Mouse (Mus musculus): ENCODE measurements around the gene Plek. TPM values are rescaled to one million over a fixed set of nuclear protein-coding genes. Genes with fewer than 3 reads are reported as not detected.

Gene Plek
- polyA plus RNA-seq, 1 experiment = 86.2 TPM

DNA sequence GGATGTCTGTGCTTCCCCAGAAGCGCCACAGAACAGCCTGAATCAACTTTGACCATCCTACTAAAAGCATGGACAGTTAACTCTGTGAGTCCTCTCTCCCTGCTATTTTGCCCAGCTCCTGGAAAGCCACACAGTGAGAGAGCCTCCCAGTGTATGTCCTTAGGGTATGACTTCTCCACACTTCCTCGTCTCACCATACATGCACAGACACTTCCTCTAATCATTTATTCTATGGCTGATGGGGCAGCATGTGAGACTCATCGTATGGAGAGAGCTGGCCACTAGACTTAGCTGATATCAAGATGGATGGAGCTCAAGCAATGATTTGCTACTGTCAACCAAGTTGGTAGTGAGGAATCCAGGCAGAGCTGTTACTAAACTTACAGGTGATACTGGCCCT, 28.2 kb downstream of the Plek start:
- TF ChIP-seq CTCF (IDR thresholded peaks at IDR 0.05; ENCODE audit: low read depth, low read length) = no peak
- TF ChIP-seq POLR2A (IDR thresholded peaks at IDR 0.05; ENCODE audit: borderline replicate concordance, low read depth, low read length) = no peak

DNA sequence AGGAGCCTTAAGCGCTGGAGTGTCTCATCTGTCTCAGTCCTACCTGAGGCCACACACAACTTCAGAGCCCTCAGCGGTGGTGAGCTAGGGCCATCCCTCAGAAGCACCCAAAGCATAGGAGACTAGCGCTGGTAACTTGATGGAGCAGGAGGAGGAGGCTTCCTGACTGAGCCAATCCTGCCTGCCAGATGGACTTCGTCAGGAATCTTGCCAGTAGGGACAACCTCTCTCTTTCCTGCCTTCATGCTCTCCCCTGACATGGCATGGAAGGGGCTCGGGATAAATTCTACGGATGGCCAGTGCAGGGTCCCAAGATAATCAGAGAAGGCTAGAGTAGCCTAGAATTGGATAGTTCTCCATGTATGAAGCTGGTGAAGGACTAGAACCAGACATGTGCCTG, 29.0 kb downstream of the Plek start:
- TF ChIP-seq CTCF (IDR thresholded peaks at IDR 0.05; ENCODE audit: low read depth, low read length) = no peak
- H3K4me1 ChIP-seq (ENCODE audit: control insufficient read depth, insufficient read depth, low read length) = peaks cover 11% of the 10 kb centered on the region
- H3K4me3 ChIP-seq (ENCODE audit: insufficient read depth, low read length) = no peak overlapping the region
- H3K27ac ChIP-seq (ENCODE audit: insufficient read depth, low read depth, low read length) = no peak overlapping the region

More for the DNA sequence above, 28.2 kb downstream of the Plek start:
- Histone ChIP-seq H3K27ac (ENCODE audit: insufficient read depth, low read depth, low read length) (no peak overlapping the region), H3K4me1 (ENCODE audit: control insufficient read depth, insufficient read depth, low read length) (peaks cover 18% of the 10 kb centered on the region), H3K4me3 (ENCODE audit: insufficient read depth, low read length) (no peak overlapping the region)

DNA sequence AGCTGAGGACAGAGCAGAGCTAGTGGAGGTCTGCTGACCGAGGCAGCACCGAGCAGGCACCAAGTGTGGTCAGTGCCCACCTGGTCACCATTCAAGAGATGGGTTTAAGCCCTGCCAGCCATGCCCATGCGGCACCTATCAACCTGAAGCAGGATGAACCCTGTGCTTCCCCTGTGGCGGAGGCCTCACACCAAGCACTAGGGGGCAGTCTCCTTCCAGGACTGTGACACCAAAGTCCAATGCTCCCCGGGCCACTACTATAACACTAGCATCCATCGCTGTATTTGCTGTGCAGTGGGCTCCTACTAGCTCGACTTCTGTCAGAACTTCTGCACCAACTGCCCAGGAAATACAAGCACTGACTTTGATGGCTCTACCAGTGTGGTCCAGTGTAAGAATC, 32.9 kb downstream of the Plek start:
- peaks cover 8% of the 10 kb centered on the region for H3K4me1 ChIP-seq (ENCODE audit: control insufficient read depth, insufficient read depth, low read length)

DNA sequence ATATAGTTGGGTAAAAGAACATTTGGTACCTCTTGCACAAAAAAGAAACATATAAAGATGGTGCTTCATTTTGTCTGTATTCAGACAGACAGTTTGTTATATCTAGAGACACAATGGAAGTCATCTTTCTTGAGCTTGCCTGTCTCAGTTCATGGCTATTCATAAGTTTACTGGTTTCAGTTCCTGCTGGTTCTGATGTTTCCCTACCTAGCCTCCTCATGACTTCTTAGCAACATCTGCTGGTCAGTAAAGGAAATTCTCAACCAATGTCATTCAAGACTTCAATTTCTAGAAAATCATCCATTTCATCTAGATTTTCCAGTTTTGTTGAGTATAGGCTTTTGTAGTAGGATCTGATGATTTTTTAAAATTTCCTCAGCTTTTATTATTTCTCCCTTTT, 39.2 kb downstream of the Plek start:
- Histone ChIP-seq H3K4me1 (ENCODE audit: control insufficient read depth, insufficient read depth, low read length) (peaks cover 6% of the 10 kb centered on the region), H3K27ac (ENCODE audit: insufficient read depth, low read depth, low read length) (no peak overlapping the region), H3K4me3 (ENCODE audit: insufficient read depth, low read length) (no peak overlapping the region)
- TF ChIP-seq CTCF (IDR thresholded peaks at IDR 0.05; ENCODE audit: low read depth, low read length) = no peak
- no peak for TF ChIP-seq POLR2A (IDR thresholded peaks at IDR 0.05; ENCODE audit: borderline replicate concordance, low read depth, low read length)

More for the DNA sequence above, 32.9 kb downstream of the Plek start:
- H3K4me3 ChIP-seq (ENCODE audit: insufficient read depth, low read length) = no peak overlapping the region
- TF ChIP-seq CTCF (IDR thresholded peaks at IDR 0.05; ENCODE audit: low read depth, low read length) = no peak
- TF ChIP-seq POLR2A (IDR thresholded peaks at IDR 0.05; ENCODE audit: borderline replicate concordance, low read depth, low read length) = no peak
- H3K27ac ChIP-seq (ENCODE audit: insufficient read depth, low read depth, low read length) = no peak overlapping the region

DNA sequence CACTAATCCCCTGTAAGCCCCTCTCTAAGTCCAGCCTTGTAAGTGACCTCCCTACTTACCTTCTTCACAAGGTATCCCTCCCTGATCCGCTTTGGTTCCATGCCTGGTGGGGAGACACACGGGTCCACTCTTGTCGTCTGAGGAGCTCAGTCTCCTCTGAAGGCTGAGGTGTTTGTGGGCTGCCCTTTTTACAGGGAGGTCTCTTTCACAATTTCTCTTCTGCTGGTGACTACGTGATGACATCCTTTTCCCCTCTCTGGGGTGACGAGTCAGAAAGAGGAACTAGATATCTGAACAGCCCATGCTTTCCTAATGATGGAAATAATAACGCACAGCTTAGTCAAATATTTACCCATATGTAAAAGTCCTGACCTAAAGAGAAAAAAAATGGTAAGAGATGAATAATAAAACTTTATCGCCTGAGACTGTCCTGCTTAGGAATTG, 43.7 kb downstream of the Plek start:
- peak overlapping the region; percentile 73 for H3K4me3 ChIP-seq (ENCODE audit: insufficient read depth, low read length)
- H3K4me1 ChIP-seq (ENCODE audit: control insufficient read depth, insufficient read depth, low read length) = peaks cover 17% of the 10 kb centered on the region
- TF ChIP-seq POLR2A (IDR thresholded peaks at IDR 0.05; ENCODE audit: borderline replicate concordance, low read depth, low read length) (peak; percentile 100), CTCF (IDR thresholded peaks at IDR 0.05; ENCODE audit: low read depth, low read length) (no peak)
- peak overlapping the region; percentile 82 for H3K27ac ChIP-seq (ENCODE audit: insufficient read depth, low read depth, low read length)

DNA sequence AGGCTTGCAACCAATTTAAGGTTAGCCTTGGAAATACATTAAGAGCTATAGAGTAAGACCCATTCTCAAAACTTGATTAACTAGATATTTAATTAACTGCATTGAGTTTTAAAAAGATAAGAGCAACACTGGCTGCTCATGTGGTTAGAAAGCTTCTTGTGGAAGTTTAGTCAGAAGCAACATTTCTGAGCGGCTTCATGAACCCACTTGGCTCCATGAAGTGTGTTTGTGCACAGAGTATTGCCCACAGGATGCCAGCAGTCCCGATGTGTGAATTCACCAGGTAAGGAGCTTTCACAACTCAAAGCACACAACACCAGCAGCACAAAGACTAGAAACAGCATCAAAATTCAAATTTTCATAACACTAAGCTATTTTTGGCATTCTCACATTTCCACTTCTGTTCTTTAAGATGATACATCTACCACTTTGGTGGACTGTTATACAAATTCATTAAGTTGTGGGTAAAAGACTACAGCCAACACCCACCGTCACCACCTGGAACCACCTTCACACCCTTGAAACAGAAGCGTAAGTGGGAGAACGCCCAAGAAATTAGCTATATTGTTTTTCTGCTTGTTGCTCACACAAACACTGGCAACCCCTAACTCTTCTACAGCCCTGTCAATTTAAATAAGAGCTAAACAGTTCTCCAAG, 44.5 kb downstream of the Plek start:
- Histone ChIP-seq H3K27ac (ENCODE audit: insufficient read depth, low read depth, low read length) (peak overlapping the region; percentile 82), H3K4me3 (ENCODE audit: insufficient read depth, low read length) (peak overlapping the region; percentile 73), H3K4me1 (ENCODE audit: control insufficient read depth, insufficient read depth, low read length) (peaks cover 21% of the 10 kb centered on the region)
- TF ChIP-seq CTCF (IDR thresholded peaks at IDR 0.05; ENCODE audit: low read depth, low read length) (no peak), POLR2A (IDR thresholded peaks at IDR 0.05; ENCODE audit: borderline replicate concordance, low read depth, low read length) (no peak)

DNA sequence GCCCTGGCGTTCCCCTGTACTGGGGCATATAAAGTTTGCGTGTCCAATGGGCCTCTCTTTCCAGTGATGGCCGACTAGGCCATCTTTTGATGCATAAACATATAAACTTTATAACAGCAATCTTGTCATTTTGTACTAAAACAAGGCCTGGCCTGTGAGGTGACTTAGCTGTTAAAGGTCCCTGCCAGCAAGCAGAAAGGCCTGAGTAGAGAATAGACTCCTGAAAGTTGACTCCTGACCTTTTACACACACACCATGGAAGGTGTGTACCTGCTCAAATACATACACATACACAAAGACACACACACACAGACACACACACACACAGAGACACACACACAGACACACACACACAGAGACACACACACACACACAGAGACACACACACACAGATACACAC, 45.7 kb downstream of the Plek start:
- H3K4me1 ChIP-seq (ENCODE audit: control insufficient read depth, insufficient read depth, low read length) = peaks cover 22% of the 10 kb centered on the region
- peak overlapping the region; percentile 73 for H3K4me3 ChIP-seq (ENCODE audit: insufficient read depth, low read length)
- peak overlapping the region; percentile 82 for H3K27ac ChIP-seq (ENCODE audit: insufficient read depth, low read depth, low read length)

DNA sequence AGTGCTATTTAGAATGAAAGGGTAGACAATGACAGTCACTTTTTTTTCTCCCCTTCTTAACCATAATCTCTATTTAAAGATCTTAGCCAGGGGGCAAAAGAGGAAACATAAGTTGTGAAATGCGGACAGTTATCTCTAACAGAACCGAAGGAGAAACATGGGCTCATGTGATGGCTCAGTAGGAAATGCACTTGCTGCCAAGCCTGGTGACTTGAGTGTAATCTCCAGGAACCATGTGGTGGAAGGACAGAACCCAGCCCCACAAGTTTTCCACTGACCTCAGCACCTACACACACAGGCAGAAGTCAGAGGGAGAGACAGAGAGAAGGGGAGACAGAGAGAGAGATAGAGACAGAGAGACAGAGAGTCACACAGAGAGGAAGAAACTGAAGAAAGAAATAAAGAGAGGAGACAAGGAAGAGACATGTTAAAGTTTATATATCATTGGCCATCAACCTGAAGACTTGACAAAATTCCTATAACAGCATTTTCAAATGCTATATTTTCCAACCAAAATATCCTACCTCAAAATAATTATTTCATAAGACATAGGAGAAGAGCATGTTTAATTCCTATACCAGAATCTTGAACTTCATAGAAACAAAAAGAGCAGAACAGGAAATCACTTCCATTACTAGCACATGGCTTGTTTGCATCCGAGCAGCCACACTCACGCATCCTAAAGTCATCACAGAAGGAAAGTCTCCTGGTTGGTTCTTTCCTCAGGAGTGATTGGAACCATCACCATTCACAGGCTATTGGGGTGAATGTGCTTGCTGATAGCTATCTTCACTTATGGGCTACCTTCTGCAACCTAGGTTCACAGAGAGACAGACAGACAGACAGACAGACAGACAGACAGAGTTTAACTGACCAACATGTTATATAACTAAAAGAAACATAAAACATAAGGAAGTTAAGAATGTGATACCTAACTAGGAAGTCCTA, 47.0 kb downstream of the Plek start:
- peak overlapping the region; percentile 99 for H3K27ac ChIP-seq (ENCODE audit: insufficient read depth, low read depth, low read length)
- H3K4me1 ChIP-seq (ENCODE audit: control insufficient read depth, insufficient read depth, low read length) = peaks cover 30% of the 10 kb centered on the region
- H3K4me3 ChIP-seq (ENCODE audit: insufficient read depth, low read length) = peak overlapping the region; percentile 54

DNA sequence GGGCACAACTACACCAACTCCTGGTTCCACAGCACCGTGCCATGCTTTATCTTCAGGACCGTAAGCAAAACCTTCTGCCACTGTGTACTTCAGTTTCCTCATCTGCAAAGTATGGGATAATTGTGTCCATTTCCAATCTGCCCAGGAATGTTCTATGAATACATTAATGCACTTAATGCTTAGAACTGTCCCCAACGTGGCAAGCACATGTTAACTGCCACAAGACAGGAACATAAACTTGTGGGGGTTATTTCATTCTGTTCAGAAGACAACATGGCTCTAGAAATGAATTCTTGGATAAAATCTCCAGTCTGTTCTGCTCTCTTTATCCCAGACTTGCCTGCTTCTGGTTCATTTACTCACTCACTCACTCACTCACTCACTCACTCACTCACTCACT, 48.4 kb downstream of the Plek start:
- peaks cover 33% of the 10 kb centered on the region for H3K4me1 ChIP-seq (ENCODE audit: control insufficient read depth, insufficient read depth, low read length)
- no peak for TF ChIP-seq CTCF (IDR thresholded peaks at IDR 0.05; ENCODE audit: low read depth, low read length)
- TF ChIP-seq POLR2A (IDR thresholded peaks at IDR 0.05; ENCODE audit: borderline replicate concordance, low read depth, low read length) = no peak
- peak overlapping the region; percentile 10 for H3K4me3 ChIP-seq (ENCODE audit: insufficient read depth, low read length)
- peak overlapping the region; percentile 99 for H3K27ac ChIP-seq (ENCODE audit: insufficient read depth, low read depth, low read length)

More for the DNA sequence above, 47.0 kb downstream of the Plek start:
- no peak for TF ChIP-seq POLR2A (IDR thresholded peaks at IDR 0.05; ENCODE audit: borderline replicate concordance, low read depth, low read length)
- TF ChIP-seq CTCF (IDR thresholded peaks at IDR 0.05; ENCODE audit: low read depth, low read length) = no peak
